Mouse (Mus musculus): ENCODE data around the gene Batf2. TPM values are rescaled to one million over a fixed set of nuclear protein-coding genes. Genes with fewer than 3 reads are reported as not detected.

Gene Batf2
- polyA plus RNA-seq, 1 experiment = not detected

DNA sequence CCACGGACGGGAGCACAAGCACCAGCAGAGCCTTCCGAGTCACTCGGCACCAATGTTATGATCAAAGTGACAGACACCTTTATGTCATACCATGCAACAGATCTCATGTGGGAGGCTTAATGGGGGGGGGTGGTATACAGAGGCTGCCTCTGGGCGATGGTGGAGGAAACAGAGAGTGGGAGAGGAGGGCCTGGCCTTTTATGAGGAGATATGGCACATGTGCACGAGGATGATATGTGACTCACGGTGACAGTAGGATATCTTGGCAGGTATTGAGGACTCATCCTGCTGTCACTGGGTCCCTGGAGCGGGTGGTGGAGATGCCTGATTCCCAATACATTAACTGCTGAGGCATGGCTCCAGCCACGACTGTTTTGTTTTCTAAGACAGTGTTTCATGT is 14.4 kb downstream of the Batf2 start:
- no peak overlapping the region for H3K4me3 ChIP-seq (replicated peaks)
- H3K27me3 ChIP-seq (ENCODE audit: control insufficient read depth) = peaks cover 7% of the 10 kb centered on the region
- TF ChIP-seq GATA1 (IDR thresholded peaks at IDR 0.05; ENCODE audit: low read length) (no peak), TAL1 (IDR thresholded peaks at IDR 0.05; ENCODE audit: low read length) (no peak)
- H3K9me3 ChIP-seq (ENCODE audit: control insufficient read depth, low read length) = no peaks in the 10 kb centered on the region
- peaks cover 8% of the 10 kb centered on the region for H3K4me1 ChIP-seq (ENCODE audit: control insufficient read depth)
- H3K36me3 ChIP-seq (ENCODE audit: control insufficient read depth) = no peaks in the 10 kb centered on the region

GRCm38 (mm10) chr19:6156372-6156771 is 15.6 kb downstream of the Batf2 start:
- TF ChIP-seq TAL1 (IDR thresholded peaks at IDR 0.05; ENCODE audit: low read length) = no peak
- no peak for TF ChIP-seq GATA1 (IDR thresholded peaks at IDR 0.05; ENCODE audit: low read length)
- H3K36me3 ChIP-seq (ENCODE audit: control insufficient read depth) = no peaks in the 10 kb centered on the region
- peaks cover 7% of the 10 kb centered on the region for H3K27me3 ChIP-seq (ENCODE audit: control insufficient read depth)
- H3K4me1 ChIP-seq (ENCODE audit: control insufficient read depth) = peaks cover 8% of the 10 kb centered on the region
- H3K4me3 ChIP-seq (replicated peaks) = no peak overlapping the region
- H3K9me3 ChIP-seq (ENCODE audit: control insufficient read depth, low read length) = no peaks in the 10 kb centered on the region

- H3K4me3 ChIP-seq (replicated peaks) = no peak overlapping the region
- H3K9me3 ChIP-seq (ENCODE audit: control insufficient read depth, low read length) = no peaks in the 10 kb centered on the region
- H3K27me3 ChIP-seq (ENCODE audit: control insufficient read depth) = peaks cover 4% of the 10 kb centered on the region; the same call in 1 of the 2 replicates
- peaks cover 8% of the 10 kb centered on the region for H3K4me1 ChIP-seq (ENCODE audit: control insufficient read depth)
- TF ChIP-seq TAL1 (IDR thresholded peaks at IDR 0.05; ENCODE audit: low read length) (no peak), GATA1 (IDR thresholded peaks at IDR 0.05; ENCODE audit: low read length) (no peak)
- H3K36me3 ChIP-seq (ENCODE audit: control insufficient read depth) = no peaks in the 10 kb centered on the region
Observed at GRCm38 (mm10) chr19:6157220-6157619, 16.4 kb downstream of the Batf2 start.

GRCm38 (mm10) chr19:6163872-6164547 is 23.2 kb downstream of the Batf2 start:
- peaks cover 4% of the 10 kb centered on the region; the same call in 1 of the 2 replicates for H3K27me3 ChIP-seq (ENCODE audit: control insufficient read depth)
- no peaks in the 10 kb centered on the region for H3K9me3 ChIP-seq (ENCODE audit: control insufficient read depth, low read length)
- no peak overlapping the region for H3K4me3 ChIP-seq (replicated peaks)
- peaks cover 9% of the 10 kb centered on the region for H3K4me1 ChIP-seq (ENCODE audit: control insufficient read depth)
- no peaks in the 10 kb centered on the region for H3K36me3 ChIP-seq (ENCODE audit: control insufficient read depth)
- TF ChIP-seq GATA1 (IDR thresholded peaks at IDR 0.05; ENCODE audit: low read length) = no peak
- TF ChIP-seq TAL1 (IDR thresholded peaks at IDR 0.05; ENCODE audit: low read length) = no peak

DNA sequence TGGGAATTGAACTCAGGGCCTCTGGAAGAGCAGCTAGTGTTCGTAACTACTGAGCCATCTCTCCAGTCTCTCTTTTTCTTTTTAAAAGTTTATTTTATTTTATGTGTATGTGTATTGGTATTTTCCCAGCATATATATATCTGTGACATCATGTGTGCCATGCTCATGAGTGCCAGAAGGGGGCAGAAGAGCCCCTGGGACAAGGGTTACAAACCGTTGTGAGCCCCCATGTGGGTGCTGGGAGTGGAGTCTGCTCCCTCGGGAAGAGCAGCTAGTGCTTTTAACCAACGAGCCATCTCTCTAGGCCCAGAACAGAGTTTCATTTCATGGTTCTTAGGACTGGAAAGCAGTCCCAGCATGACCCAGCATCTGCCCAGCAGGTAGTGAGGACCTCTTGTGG is 26.0 kb downstream of the Batf2 start:
- Histone ChIP-seq H3K9me3 (ENCODE audit: control insufficient read depth, low read length) (no peaks in the 10 kb centered on the region), H3K4me3 (replicated peaks) (no peak overlapping the region), H3K27me3 (ENCODE audit: control insufficient read depth) (peaks cover 2% of the 10 kb centered on the region; the same call in 1 of the 2 replicates), H3K36me3 (ENCODE audit: control insufficient read depth) (no peaks in the 10 kb centered on the region), H3K4me1 (ENCODE audit: control insufficient read depth) (peaks cover 9% of the 10 kb centered on the region)
- TF ChIP-seq GATA1 (IDR thresholded peaks at IDR 0.05; ENCODE audit: low read length) (no peak), TAL1 (IDR thresholded peaks at IDR 0.05; ENCODE audit: low read length) (no peak)

DNA sequence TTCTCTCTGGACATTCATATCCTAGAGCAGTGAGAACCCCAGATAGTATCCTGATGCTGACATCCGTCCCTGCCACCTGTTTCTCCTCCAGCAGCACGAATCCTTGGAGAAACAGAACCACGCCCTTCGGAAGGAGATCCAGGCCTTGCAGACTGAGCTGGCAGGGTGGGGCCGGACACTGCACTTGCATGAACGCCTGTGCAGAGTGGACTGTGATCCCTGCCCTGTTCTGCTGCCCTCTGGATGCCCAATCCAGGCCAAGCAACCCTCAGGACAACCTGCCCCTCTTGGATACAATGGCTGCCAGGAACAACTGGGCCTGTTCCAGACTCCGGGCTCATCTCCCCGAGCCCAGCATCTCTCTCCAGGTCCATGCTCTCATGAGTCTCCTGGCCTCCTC is 30.4 kb downstream of the Batf2 start:
- Histone ChIP-seq H3K9me3 (ENCODE audit: control insufficient read depth, low read length) (no peaks in the 10 kb centered on the region), H3K4me1 (ENCODE audit: control insufficient read depth) (no peaks in the 10 kb centered on the region), H3K27me3 (ENCODE audit: control insufficient read depth) (no peaks in the 10 kb centered on the region), H3K4me3 (replicated peaks) (no peak overlapping the region), H3K36me3 (ENCODE audit: control insufficient read depth) (no peaks in the 10 kb centered on the region)
- TF ChIP-seq GATA1 (IDR thresholded peaks at IDR 0.05; ENCODE audit: low read length) (no peak), TAL1 (IDR thresholded peaks at IDR 0.05; ENCODE audit: low read length) (no peak)

DNA sequence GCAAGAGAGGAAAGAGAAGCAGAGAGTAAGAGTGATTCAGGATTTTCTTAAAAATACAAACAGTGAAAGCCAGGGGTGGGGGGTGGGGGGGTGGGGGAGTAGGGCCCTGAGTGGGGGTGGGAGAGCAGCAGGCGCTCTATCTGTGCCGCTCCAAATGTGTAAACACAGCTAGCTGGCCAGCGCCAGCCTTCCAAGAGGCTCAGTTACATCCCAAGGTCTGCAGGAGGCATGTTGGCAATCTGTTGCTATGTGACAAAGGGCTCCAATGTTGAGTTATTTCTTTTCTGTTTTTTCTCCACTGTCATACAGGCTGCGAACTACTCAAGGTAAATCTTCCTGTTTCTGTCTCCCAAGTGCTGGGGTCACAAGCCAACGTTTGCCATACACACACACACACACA is 34.0 kb downstream of the Batf2 start:
- Histone ChIP-seq H3K4me1 (ENCODE audit: control insufficient read depth) (no peaks in the 10 kb centered on the region), H3K9me3 (ENCODE audit: control insufficient read depth, low read length) (peaks cover 4% of the 10 kb centered on the region; the same call in 1 of the 2 replicates), H3K4me3 (replicated peaks) (no peak overlapping the region), H3K27me3 (ENCODE audit: control insufficient read depth) (no peaks in the 10 kb centered on the region), H3K36me3 (ENCODE audit: control insufficient read depth) (no peaks in the 10 kb centered on the region)
- TF ChIP-seq TAL1 (IDR thresholded peaks at IDR 0.05; ENCODE audit: low read length) (no peak), GATA1 (IDR thresholded peaks at IDR 0.05; ENCODE audit: low read length) (no peak)

GRCm38 (mm10) chr19:6178775-6179174 is 38.0 kb downstream of the Batf2 start:
- TF ChIP-seq TAL1 (IDR thresholded peaks at IDR 0.05; ENCODE audit: low read length) = no peak
- no peak for TF ChIP-seq GATA1 (IDR thresholded peaks at IDR 0.05; ENCODE audit: low read length)
- Histone ChIP-seq H3K36me3 (ENCODE audit: control insufficient read depth) (no peaks in the 10 kb centered on the region), H3K9me3 (ENCODE audit: control insufficient read depth, low read length) (peaks cover 4% of the 10 kb centered on the region; the same call in 1 of the 2 replicates), H3K27me3 (ENCODE audit: control insufficient read depth) (no peaks in the 10 kb centered on the region; the same call in 1 of the 2 replicates), H3K4me3 (replicated peaks) (no peak overlapping the region), H3K4me1 (ENCODE audit: control insufficient read depth) (no peaks in the 10 kb centered on the region)

- TF ChIP-seq TAL1 (IDR thresholded peaks at IDR 0.05; ENCODE audit: low read length) (no peak), GATA1 (IDR thresholded peaks at IDR 0.05; ENCODE audit: low read length) (no peak)
- Histone ChIP-seq H3K36me3 (ENCODE audit: control insufficient read depth) (no peaks in the 10 kb centered on the region), H3K4me1 (ENCODE audit: control insufficient read depth) (no peaks in the 10 kb centered on the region), H3K4me3 (replicated peaks) (no peak overlapping the region), H3K9me3 (ENCODE audit: control insufficient read depth, low read length) (peaks cover 4% of the 10 kb centered on the region; the same call in 1 of the 2 replicates), H3K27me3 (ENCODE audit: control insufficient read depth) (no peaks in the 10 kb centered on the region; the same call in 1 of the 2 replicates)
Observed at GRCm38 (mm10) chr19:6181629-6182028, 40.8 kb downstream of the Batf2 start.
